Mouse (Mus musculus): Measurements from ENCODE around the gene Rogdi.
A peak's percentile ranks its signal among the peaks of the same experiment; 100 is the strongest.

Rogdi gene

GRCm38 (mm10) chr16:4993276-4993675 is 20.1 kb downstream of the Rogdi start:
- DNase-seq (ENCODE audit: low spot score) = no peak

GRCm38 (mm10) chr16:4984717-4985116 is 28.6 kb downstream of the Rogdi start:
- DNase-seq (ENCODE audit: low spot score) = no peak

DNA sequence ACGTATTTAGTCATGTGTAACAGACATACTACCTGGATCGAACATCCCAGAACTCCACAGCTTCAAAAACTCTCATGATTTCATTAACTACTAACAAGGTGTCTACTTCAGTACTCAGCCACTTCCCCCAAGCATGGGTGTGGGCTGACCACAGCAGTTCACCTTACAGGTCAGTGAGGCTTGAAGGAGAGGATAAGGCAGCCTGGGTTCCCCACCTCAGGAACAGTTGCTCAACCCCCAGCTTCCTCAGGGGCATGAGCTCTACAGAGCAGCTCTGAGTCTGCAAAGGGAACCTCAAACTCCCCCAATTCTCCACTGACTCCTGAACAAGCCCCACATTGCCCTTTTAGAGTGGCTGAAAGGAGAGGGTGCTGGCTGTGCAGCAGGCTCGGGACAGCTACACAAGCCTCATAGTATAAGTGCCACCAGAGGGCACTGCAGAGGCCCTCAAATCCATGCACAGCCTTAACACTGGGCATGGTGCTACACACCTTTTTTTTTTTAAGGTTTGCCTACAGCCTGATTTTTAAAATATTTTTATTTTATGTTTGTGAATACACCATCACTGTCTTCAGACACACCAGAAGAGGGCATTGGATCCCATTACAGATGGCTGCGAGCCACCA is 33.5 kb downstream of the Rogdi start:
- no peak for DNase-seq (ENCODE audit: low spot score)

DNA sequence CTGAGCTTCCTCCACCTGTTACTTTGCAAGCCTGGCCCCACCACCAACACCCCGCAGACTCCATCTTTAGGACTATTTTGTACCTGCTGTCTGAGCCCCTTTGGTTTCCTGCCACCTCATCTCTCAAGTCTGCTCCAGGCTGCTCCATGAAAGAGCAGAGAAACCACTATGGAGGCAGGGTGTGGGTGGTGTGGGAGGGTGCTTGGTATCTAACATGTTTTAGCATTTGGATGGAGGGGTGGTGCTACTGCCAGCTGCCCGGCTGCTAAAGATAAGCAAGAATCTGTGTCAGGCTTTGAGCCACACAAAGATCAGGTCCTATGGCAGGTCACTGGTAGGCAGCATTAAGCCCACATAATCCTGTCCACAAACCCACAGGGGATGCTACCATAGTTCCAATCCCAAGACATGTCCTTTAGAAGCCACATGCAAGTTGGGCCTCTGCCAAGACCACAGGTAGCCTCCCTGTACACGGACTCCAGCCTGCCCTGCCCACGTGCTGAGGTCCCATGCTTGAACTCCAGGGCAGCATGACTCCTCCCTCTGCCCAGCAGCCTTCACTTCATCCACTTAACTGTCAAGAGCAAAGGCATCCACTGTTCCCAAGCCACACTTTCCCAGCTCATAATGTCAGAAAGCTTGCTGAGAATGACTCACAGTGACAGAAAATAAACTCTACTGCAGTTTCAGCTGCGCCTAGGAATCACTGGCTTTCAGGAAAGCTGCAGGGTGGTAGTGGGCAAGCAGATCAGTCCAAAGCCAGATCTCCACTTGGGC is 34.9 kb downstream of the Rogdi start:
- DNase-seq (ENCODE audit: low spot score) = no peak

GRCm38 (mm10) chr16:4976180-4976579 is 37.2 kb downstream of the Rogdi start:
- no peak for DNase-seq (ENCODE audit: low spot score)

GRCm38 (mm10) chr16:4974521-4974920 is 38.8 kb downstream of the Rogdi start:
- DNase-seq (ENCODE audit: low spot score) = no peak

GRCm38 (mm10) chr16:4971626-4972025 is 41.7 kb downstream of the Rogdi start:
- no peak for DNase-seq (ENCODE audit: low spot score)

DNA sequence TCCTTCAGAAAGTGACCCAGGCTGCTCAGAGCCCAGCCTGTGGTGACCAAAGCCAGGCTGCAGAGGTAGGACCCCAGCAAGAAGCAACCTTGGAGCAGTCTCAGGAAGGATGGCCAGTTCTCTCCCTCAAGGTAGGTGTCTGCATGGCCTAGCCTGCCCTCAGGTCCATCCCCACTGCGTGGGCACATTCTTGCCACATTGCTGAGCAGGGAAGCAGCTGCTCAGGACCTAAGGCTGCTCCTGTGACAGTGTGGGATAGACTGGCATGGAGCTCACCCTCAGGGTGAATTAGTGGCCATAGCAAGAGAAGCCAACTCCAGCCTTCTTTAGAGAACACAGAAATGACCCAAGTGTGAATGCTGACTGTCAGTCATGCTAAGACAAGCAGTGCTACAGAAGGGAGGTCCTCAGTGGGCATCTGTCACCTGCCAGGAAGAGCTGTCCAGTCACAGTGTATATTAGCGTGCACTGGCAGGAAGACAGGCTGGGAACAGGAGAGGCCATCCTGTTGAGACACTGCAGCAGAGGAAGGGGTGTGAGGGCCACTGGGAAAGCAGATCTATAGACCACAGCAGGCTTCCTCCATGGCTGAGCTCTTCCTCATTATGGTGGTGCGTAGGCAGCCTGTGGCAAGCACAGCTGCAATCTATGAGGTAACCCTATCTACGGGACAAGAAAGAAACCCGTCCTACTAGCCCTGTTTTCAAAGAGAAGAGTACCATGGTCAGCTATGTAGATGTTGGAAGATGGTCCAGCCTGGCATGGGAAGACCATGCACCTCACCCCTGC is 44.1 kb downstream of the Rogdi start:
- DNase-seq (ENCODE audit: low spot score) = no peak

- no peak for DNase-seq (ENCODE audit: low spot score)
These were observed 44.9 kb downstream of the Rogdi start for GRCm38 (mm10) chr16:4968426-4968825.

DNA sequence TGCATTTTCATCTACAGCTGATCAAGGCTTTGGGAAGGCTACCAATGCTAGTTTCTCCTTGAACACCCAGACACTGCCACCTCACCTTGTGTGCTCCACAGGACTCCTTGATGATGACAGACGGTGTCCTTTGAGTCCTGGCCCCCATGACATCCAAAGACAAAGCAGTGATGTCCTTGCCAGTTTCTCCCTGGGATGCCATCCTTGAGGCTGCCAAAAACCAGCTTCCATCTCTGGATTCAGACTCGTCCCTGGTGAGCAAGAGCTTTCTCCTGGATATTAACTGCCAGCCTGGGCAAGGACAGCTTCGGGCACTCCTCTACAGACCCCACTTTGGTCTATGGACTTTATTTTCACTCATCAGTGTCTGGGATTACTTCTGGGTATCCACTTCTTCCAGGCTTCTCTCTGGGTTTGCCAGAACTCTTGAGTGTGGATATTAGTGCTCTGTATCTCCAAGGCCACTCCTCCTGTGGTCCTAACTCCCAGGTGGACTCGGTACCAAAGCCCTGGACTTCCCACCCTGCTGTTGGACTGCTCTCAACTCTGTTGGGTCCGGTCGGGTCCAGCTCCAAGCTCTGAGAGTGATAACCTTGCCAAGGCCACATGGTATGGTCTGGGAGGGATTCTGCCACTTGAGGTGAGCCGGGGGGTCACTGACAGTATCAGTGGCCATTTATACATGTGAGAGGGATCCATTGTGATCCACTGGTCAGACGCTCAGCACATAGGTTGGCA is 47.8 kb downstream of the Rogdi start:
- no peak for DNase-seq (ENCODE audit: low spot score)

- DNase-seq (ENCODE audit: low spot score) = no peak
These were observed 48.5 kb downstream of the Rogdi start for GRCm38 (mm10) chr16:4964731-4965391.

DNA sequence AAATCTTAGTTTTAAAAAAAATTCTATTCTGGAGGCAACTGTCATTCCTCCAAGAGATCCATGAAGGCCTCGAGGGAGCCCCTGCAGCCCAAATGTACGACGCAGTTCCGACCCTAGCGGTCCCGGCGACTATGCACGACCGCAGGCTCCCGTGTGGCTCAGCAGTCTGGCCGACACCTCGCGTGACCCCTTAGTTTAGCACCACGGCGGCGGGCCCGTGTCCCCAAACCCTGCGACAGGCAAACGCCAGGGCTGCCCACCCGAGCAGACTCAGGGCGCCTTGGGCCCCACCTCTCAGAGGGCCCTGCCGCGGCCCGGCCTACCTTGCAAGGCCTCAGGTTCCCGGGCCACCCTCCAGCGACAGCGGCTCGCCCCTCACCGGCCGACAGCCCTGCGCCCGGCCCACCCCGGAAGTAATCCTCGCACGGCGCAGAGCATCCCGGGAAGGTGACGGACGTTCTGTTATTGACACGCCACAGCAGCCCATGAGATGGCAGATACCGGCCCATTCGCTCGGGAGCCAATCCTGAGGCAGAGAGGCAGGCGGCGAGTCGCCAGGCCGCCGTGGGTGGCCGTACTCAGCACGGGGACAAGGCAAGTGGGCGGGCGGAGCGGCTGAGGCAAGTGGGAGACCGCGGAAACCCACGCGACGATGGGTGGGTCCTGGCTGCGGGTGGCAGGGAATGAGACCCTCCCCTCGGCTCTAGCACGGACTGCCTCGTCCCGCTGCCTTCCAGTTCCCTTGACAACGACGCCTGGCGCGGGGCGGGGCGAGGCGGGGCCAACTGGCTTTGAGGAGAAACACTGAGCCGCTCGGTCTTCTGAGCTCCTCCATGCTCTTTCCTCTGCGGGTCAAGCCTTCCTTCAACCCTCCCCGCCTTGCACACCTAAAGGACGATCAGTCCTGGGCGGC is 49.3 kb downstream of the Rogdi start, which contains the start of gene Anks3:
Anks3 (minus strand) TSS at position 409 of the 913 bp plus-strand sequence.
- peak; percentile 96 for DNase-seq (ENCODE audit: low spot score)

GRCm38 (mm10) chr16:4963346-4963745 is 50.0 kb downstream of the Rogdi start:
- DNase-seq (ENCODE audit: low spot score) = no peak

- DNase-seq (ENCODE audit: low spot score) = no peak
These were observed 53.1 kb downstream of the Rogdi start for GRCm38 (mm10) chr16:4960260-4960659.

Measured in yolk sac, embryonic 10.5 days (tissue).